Mouse (Mus musculus) neutrophil, adult 83 days (primary cell): Measurements from ENCODE around the gene Aggf1. TPM values are rescaled to one million over a fixed set of nuclear protein-coding genes. Genes with fewer than 3 reads are reported as not detected.

ENCODE experiments used
- total RNA-seq, 2 experiments: library from RNA; stranded (reverse); gene quantifications; one replicate each; pipeline ENCODE4 v1.2.4; 2023

The Aggf1 gene
- 10 to 100 TPM; 33.5 to 33.6 TPM for total RNA-seq

GRCm38 (mm10) chr13:95374701-95375553 is at the start of gene Aggf1:
TSS of gene Aggf1 (minus strand) at chr13:95375352.

GRCm38 (mm10) chr13:95323400-95323799 is 51.8 kb downstream of the Aggf1 start, which contains the start of gene Zbed3:
TSS of gene Zbed3 (plus strand) at chr13:95323612.

Other genes with a start within 250 kb of the Aggf1 start
- under 1 TPM; 0.61 to 0.93 TPM for gene Pde8b, start 125.0 kb downstream of the Aggf1 start, total RNA-seq
- 1 to 10 TPM; 5.8 to 6.6 TPM for gene Zbed3, start 51.7 kb downstream of the Aggf1 start, total RNA-seq
- gene Crhbp, start 69.6 kb upstream of the Aggf1 start, total RNA-seq = not detected
- not detected for gene S100z, start 103.4 kb upstream of the Aggf1 start, total RNA-seq
- under 1 TPM in 1 of 2 experiments, not detected in 1; 0.11 TPM for gene F2rl1, start 149.9 kb upstream of the Aggf1 start, total RNA-seq
- gene F2r, start 243.1 kb upstream of the Aggf1 start, total RNA-seq = under 1 TPM; 0.79 to 0.82 TPM